Mouse (Mus musculus): ENCODE measurements at regions not wholly inside any gene's neighbourhood (a gene's known extent, or its start where the extent isn't known, plus 50 kb on each side); places are given as distances from the start of the nearest gene placed in this dataset.

DNA sequence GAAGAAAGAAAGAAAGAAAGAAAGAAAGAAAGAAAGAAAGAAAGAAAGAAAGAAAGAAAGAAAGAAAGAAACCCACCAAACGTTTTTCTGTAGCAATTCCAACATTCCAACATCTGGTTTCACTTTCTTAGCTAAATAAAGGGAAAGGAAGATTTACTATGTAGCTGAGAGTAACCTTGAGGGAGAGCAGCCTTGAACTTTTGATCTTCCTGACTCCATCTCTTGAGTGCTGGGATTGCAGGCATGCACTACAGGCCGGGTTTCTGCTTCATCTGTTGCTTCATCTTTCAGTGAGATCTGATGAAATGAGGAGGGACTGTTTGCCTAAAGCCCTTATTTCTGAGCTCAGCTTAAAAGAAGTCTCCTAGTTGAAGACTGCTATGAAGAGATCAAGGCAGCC is 57.8 kb upstream of the Tmem164 start:
- intact Hi-C loops (cut with DNase I): no loop called here
- DNase-seq: no peak

DNA sequence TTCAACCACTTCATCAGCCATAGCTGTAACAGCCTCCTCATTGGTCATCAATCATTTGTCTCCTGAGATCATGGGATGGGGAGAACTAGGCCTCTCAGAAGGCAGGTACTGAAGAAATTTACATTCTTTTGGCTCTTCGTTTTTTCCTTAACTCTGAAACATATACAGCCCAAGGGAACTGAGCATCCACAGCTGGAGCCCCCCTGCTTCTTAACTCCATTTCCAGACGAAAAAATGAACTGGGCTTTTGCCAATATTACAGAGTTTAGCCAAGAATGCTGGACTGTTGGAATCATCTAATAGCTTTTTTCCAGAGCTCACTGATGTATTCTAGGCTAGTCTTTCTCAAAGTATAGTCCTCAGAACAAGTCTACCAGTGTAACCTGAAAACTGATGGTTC is 57.3 kb upstream of the Tmem164 start:
- DNase-seq: no peak
- intact Hi-C loops (cut with DNase I): no loop called here

All from left cerebral cortex, postnatal 4 days (tissue).